Mouse (Mus musculus): ENCODE measurements around the gene Trmt61a. TPM values are rescaled to one million over a fixed set of nuclear protein-coding genes. Genes with fewer than 3 reads are reported as not detected.
"Not testable (repeated sequence)": the region's sequence is repeated elsewhere in the genome, so short reads cannot be mapped to it uniquely, and the experiment has no call there.

Trmt61a gene
- polyA plus RNA-seq, 1 experiment from 2014 or later = 14.4 TPM

GRCm38 (mm10) chr12:111704609-111705008 is 26.7 kb downstream of the Trmt61a start:
- Histone ChIP-seq H3K27me3 (no peaks in the 10 kb centered on the region), H3K36me3 (peaks cover 28% of the 10 kb centered on the region), H3K9ac (no peak overlapping the region), H3K9me3 (no peaks in the 10 kb centered on the region), H3K4me3 (no peak overlapping the region), H3K27ac (peak overlapping the region; percentile 78), H3K4me2 (no peak overlapping the region), H3K4me1 (peaks cover 17% of the 10 kb centered on the region)
- peak; percentile 65 for ATAC-seq (ENCODE audit: insufficient number of reproducible peaks, low FRiP score, low TSS enrichment, low read depth)
- WGBS = 35% methylated on average over 9 of the region's 9 CpGs

- 51% methylated on average over 15 of the region's 15 CpGs for WGBS
- ATAC-seq (ENCODE audit: insufficient number of reproducible peaks, low FRiP score, low TSS enrichment, low read depth) = peak; percentile 21; the same call in 1 of the 2 replicates
- no peaks in the 10 kb centered on the region for H3K27me3 ChIP-seq
Measured at GRCm38 (mm10) chr12:111705186-111705973, 27.5 kb downstream of the Trmt61a start.

GRCm38 (mm10) chr12:111708181-111708580 is 30.3 kb downstream of the Trmt61a start:
- peaks cover 28% of the 10 kb centered on the region for H3K4me1 ChIP-seq
- 72% methylated on average over 4 of the region's 4 CpGs for WGBS
- no peak for ATAC-seq (ENCODE audit: insufficient number of reproducible peaks, low FRiP score, low TSS enrichment, low read depth)
- H3K4me2 ChIP-seq = no peak overlapping the region
- no peak overlapping the region for H3K9ac ChIP-seq
- H3K36me3 ChIP-seq = peaks cover 46% of the 10 kb centered on the region
- no peaks in the 10 kb centered on the region for H3K27me3 ChIP-seq
- no peak overlapping the region for H3K4me3 ChIP-seq
- no peaks in the 10 kb centered on the region for H3K9me3 ChIP-seq
- no peak overlapping the region for H3K27ac ChIP-seq

More at GRCm38 (mm10) chr12:111705186-111705973, 27.5 kb downstream of the Trmt61a start:
- peaks cover 35% of the 10 kb centered on the region for H3K36me3 ChIP-seq
- H3K4me1 ChIP-seq = peaks cover 17% of the 10 kb centered on the region
- H3K9ac ChIP-seq = no peak overlapping the region
- H3K9me3 ChIP-seq = no peaks in the 10 kb centered on the region
- no peak overlapping the region for H3K4me2 ChIP-seq
- no peak overlapping the region for H3K4me3 ChIP-seq
- peak overlapping the region; percentile 78 for H3K27ac ChIP-seq

- Histone ChIP-seq H3K4me2 (no peak overlapping the region), H3K27ac (no peak overlapping the region), H3K9ac (no peak overlapping the region), H3K27me3 (no peaks in the 10 kb centered on the region), H3K9me3 (no peaks in the 10 kb centered on the region), H3K36me3 (peaks cover 46% of the 10 kb centered on the region), H3K4me1 (peaks cover 29% of the 10 kb centered on the region), H3K4me3 (no peak overlapping the region)
- no peak for ATAC-seq (ENCODE audit: insufficient number of reproducible peaks, low FRiP score, low TSS enrichment, low read depth)
- WGBS = 91% methylated on average over 10 of the region's 10 CpGs
Measured at GRCm38 (mm10) chr12:111710091-111710490, 32.2 kb downstream of the Trmt61a start.

- Histone ChIP-seq H3K36me3 (peaks cover 42% of the 10 kb centered on the region), H3K27me3 (no peaks in the 10 kb centered on the region)
Measured at GRCm38 (mm10) chr12:111712476-111712875, 34.6 kb downstream of the Trmt61a start.

GRCm38 (mm10) chr12:111713004-111713651 is 35.2 kb downstream of the Trmt61a start, which contains the start of the genes Bag5 and Apopt1:
TSS of gene Bag5 (minus strand) at chr12:111713257.
TSS of gene Apopt1 (plus strand) at chr12:111713261.
- Histone ChIP-seq H3K4me3 (peak within 1 kb of the TSS; percentile 100), H3K27me3 (no peaks in the 10 kb centered on the region), H3K4me2 (peak within 1 kb of the TSS; percentile 63), H3K9me3 (no peaks in the 10 kb centered on the region), H3K4me1 (peaks cover 23% of the 10 kb centered on the region), H3K27ac (peak within 1 kb of the TSS; percentile 90), H3K9ac (peak within 1 kb of the TSS; percentile 100), H3K36me3 (peaks cover 38% of the 10 kb centered on the region)
- ATAC-seq (ENCODE audit: insufficient number of reproducible peaks, low FRiP score, low TSS enrichment, low read depth) = peak; percentile 92
- WGBS = under 1% methylated on average over 65 of the region's 86 CpGs

More at GRCm38 (mm10) chr12:111712476-111712875, 34.6 kb downstream of the Trmt61a start:
- H3K4me3 ChIP-seq = peak overlapping the region; percentile 100
- WGBS = under 1% methylated on average over 33 of the region's 33 CpGs
- peak overlapping the region; percentile 63 for H3K4me2 ChIP-seq
- no peaks in the 10 kb centered on the region for H3K9me3 ChIP-seq
- peak overlapping the region; percentile 100 for H3K9ac ChIP-seq
- peaks cover 22% of the 10 kb centered on the region for H3K4me1 ChIP-seq
- peak overlapping the region; percentile 90 for H3K27ac ChIP-seq
- ATAC-seq (ENCODE audit: insufficient number of reproducible peaks, low FRiP score, low TSS enrichment, low read depth) = no peak

GRCm38 (mm10) chr12:111713880-111714279 is 36.0 kb downstream of the Trmt61a start:
- Histone ChIP-seq H3K36me3 (peaks cover 31% of the 10 kb centered on the region), H3K4me2 (peak overlapping the region; percentile 47), H3K4me3 (peak overlapping the region; percentile 100), H3K4me1 (peaks cover 29% of the 10 kb centered on the region)
- H3K27me3 ChIP-seq; H3K9me3 ChIP-seq; H3K9ac ChIP-seq; ATAC-seq (ENCODE audit: insufficient number of reproducible peaks, low FRiP score, low TSS enrichment, low read depth); H3K27ac ChIP-seq: not testable (repeated sequence)
- WGBS = 77% methylated on average over 6 of the region's 6 CpGs

- H3K36me3 ChIP-seq = peaks cover 10% of the 10 kb centered on the region
- no peak overlapping the region for H3K27ac ChIP-seq
- no peak overlapping the region for H3K4me2 ChIP-seq
- 97% methylated on average over 7 of the region's 7 CpGs for WGBS
- no peak overlapping the region for H3K9ac ChIP-seq
- no peak overlapping the region for H3K4me3 ChIP-seq
- no peak for ATAC-seq (ENCODE audit: insufficient number of reproducible peaks, low FRiP score, low TSS enrichment, low read depth)
- H3K27me3 ChIP-seq = no peaks in the 10 kb centered on the region
- H3K4me1 ChIP-seq = peaks cover 24% of the 10 kb centered on the region
- no peaks in the 10 kb centered on the region for H3K9me3 ChIP-seq
Measured at GRCm38 (mm10) chr12:111716505-111716904, 38.6 kb downstream of the Trmt61a start.

- Histone ChIP-seq H3K4me1 (peaks cover 18% of the 10 kb centered on the region; the same call in 1 of the 2 replicates), H3K4me2 (no peak overlapping the region), H3K4me3 (no peak overlapping the region), H3K36me3 (peaks cover 16% of the 10 kb centered on the region), H3K27me3 (no peaks in the 10 kb centered on the region), H3K9me3 (no peaks in the 10 kb centered on the region), H3K27ac (peak overlapping the region; percentile 39; the same call in 1 of the 2 replicates), H3K9ac (no peak overlapping the region)
- ATAC-seq (ENCODE audit: insufficient number of reproducible peaks, low FRiP score, low TSS enrichment, low read depth) = no peak
- 50% methylated on average over 8 of the region's 8 CpGs for WGBS
Measured at GRCm38 (mm10) chr12:111718656-111719055, 40.8 kb downstream of the Trmt61a start.

GRCm38 (mm10) chr12:111720222-111720621 is 42.3 kb downstream of the Trmt61a start:
- peaks cover 31% of the 10 kb centered on the region for H3K36me3 ChIP-seq
- peaks cover 11% of the 10 kb centered on the region; the same call in 1 of the 2 replicates for H3K4me1 ChIP-seq
- 89% methylated on average over 4 of the region's 4 CpGs for WGBS
- H3K4me3 ChIP-seq = no peak overlapping the region
- H3K4me2 ChIP-seq = no peak overlapping the region
- no peaks in the 10 kb centered on the region for H3K9me3 ChIP-seq
- no peak for ATAC-seq (ENCODE audit: insufficient number of reproducible peaks, low FRiP score, low TSS enrichment, low read depth)
- H3K9ac ChIP-seq = no peak overlapping the region
- no peaks in the 10 kb centered on the region for H3K27me3 ChIP-seq
- H3K27ac ChIP-seq = no peak overlapping the region

- Histone ChIP-seq H3K27ac (no peak overlapping the region), H3K4me1 (peaks cover 11% of the 10 kb centered on the region; the same call in 1 of the 2 replicates), H3K9me3 (no peaks in the 10 kb centered on the region), H3K36me3 (peaks cover 40% of the 10 kb centered on the region), H3K4me2 (no peak overlapping the region), H3K9ac (no peak overlapping the region), H3K4me3 (no peak overlapping the region), H3K27me3 (no peaks in the 10 kb centered on the region)
- 75% methylated on average over 9 of the region's 9 CpGs for WGBS
- no peak for ATAC-seq (ENCODE audit: insufficient number of reproducible peaks, low FRiP score, low TSS enrichment, low read depth)
Measured at GRCm38 (mm10) chr12:111722654-111723053, 44.7 kb downstream of the Trmt61a start.

Data from limb, embryonic 15.5 days (tissue).